Mouse (Mus musculus) urinary bladder, postnatal 4 days (tissue): ENCODE measurements at regions not wholly inside any gene's neighbourhood (a gene's known extent, or its start where the extent isn't known, plus 50 kb on each side); places are given as distances from the start of the nearest gene placed in this dataset.
A peak's percentile ranks its signal among the peaks of the same experiment; 100 is the strongest.

Source experiments
- DNase-seq, 2 experiments: peaks; one replicate each; pipeline ENCODE4 v3.0.0; 2021 to 2022; ENCODE audit warnings: low spot score in 2 of 2

- peak in 1 of 2 experiments; percentile 40 for DNase-seq
These were observed 81.7 kb upstream of the Cers4 start for GRCm38 (mm10) chr8:4411126-4411525.

DNA sequence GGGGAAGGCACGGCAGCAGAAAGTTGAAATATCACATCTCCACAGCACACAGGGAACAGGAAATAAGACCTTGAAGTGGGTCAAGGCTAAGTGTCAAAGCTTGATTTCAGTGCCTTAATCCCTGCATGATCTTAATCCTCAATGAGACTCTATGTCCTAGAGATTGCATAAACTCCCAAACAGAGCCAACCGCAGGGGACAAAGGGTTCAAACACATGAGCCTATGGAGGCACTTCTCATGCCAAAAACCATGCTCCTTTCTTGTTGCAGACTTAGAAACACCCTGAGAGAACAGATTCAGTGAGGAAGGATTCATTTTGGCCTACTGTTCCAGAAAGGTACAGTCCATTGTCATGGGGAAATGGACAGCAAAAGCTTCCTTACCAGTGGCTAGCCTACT, 81.0 kb upstream of the Cers4 start:
- peak in 1 of 2 experiments; percentile 17 for DNase-seq

GRCm38 (mm10) chr8:4413206-4413605, 79.6 kb upstream of the Cers4 start:
- peak in 1 of 2 experiments; percentile 54 for DNase-seq

DNA sequence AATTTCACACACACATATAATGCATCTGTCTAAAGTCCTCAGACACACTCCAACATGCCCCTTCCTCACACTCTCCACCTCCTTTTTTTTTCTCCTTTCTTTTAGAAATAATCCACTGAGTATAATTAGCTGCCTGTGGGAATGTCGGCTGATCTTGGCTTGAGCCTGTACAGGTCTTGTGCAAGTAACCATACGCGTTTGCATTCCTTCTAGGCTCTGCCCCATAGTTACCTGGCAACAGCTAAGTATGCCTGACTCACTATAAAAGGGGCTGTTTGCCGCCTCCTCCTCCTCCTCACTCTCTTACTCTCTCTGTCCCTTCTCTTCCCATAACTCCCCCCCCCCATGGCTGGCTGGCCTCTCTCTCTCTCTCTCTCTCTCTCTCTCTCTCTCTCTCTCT, 79.1 kb upstream of the Cers4 start:
- DNase-seq: peak in 1 of 2 experiments; percentile 43

DNA sequence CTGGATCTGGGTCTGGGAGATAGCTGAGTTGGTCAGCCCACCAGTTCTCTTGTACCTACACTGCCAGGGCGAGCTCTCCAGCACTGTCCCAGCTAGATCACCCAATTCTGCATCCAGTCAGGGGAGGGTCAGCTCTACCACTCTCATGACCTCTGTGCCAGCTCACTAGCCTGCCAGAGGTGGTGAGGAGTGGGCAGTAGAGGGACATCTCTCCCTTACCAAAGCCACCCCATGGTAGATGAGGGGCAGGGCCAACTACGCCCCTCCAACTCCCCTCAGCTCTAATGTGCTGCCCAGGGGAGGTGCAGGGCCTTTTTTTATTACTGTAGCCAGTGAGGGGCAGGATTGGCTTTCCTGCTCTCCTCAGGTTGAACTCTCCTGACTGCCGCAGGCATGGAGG, 75.7 kb upstream of the Cers4 start:
- peak in 1 of 2 experiments; percentile 10 for DNase-seq

- DNase-seq: no peak
These were observed 59.7 kb upstream of the Cers4 start for GRCm38 (mm10) chr8:4433161-4433560.

DNA sequence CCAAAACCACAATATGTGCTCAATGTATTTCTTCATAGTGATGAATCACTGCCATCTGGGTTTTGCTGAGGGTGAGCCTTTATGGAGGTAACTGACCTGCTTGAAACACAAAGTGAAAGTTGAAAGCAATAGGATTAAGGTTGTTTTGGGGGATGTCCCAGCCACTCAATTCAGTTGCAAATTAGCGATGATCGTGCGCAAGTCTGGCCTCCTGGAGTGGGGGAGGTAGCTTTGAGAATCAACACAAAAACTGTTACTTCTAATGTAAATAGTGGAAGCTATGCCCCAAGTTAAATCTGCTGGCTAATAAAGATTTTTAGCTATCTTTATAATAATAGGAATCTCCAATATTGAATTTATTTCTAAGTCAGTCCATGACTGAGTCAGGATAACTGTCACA, 56.3 kb upstream of the Cers4 start:
- no peak for DNase-seq
